Comparison of ENCODE assay signal across 8 mouse cellular contexts in genomic region chr11:115513271-115514237, GRCm38 (mm10). TPM values are rescaled to one million over a fixed set of nuclear protein-coding genes. Genes with fewer than 3 reads are reported as not detected.
DNase-seq lines count a peak whose midpoint lies in the region; ATAC-seq and TF ChIP-seq lines count a peak whose summit lies in the region.

No protein-coding gene starts in this region.

- TF ChIP-seq EP300 in heart, postnatal 0 days (IDR thresholded peaks at IDR 0.05; ENCODE audit: low read depth) = peak; percentile 6; the same call in 1 of the 2 replicates

- no peaks in the 10 kb centered on the region for H3K9me3 ChIP-seq in G1E (replicated peaks)
- H3K9me3 ChIP-seq in erythroblast, embryonic 14.5 days (ENCODE audit: control insufficient read depth, low read length) = no peaks in the 10 kb centered on the region
- H3K9me3 ChIP-seq in heart, postnatal 0 days (replicated peaks; ENCODE audit: control insufficient read depth, low read length) = no peaks in the 10 kb centered on the region

- TF ChIP-seq CTCF in G1E (IDR thresholded peaks at IDR 0.05; ENCODE audit: low read depth, low read length) = no peak
- no peak for TF ChIP-seq CTCF in bone marrow macrophage, adult 2 months (IDR thresholded peaks at IDR 0.05; ENCODE audit: low read depth, low read length)
- TF ChIP-seq CTCF in heart, postnatal 0 days (IDR thresholded peaks at IDR 0.05; ENCODE audit: low read depth) = no peak

- DNase-seq in G1E (ENCODE audit: low spot score) = peak; percentile 48
- peak; percentile 36 for DNase-seq in heart, postnatal 0 days (ENCODE audit: low spot score)
- DNase-seq in kidney, postnatal 14 days = peak; percentile 52
- peak; percentile 60 for DNase-seq in lung, postnatal 36 days
- peak; percentile 70 to 80 for DNase-seq in right cerebral cortex, postnatal 10 days (ENCODE audit: low spot score in 2 of 2)
- DNase-seq in frontal cortex, postnatal 36 days (ENCODE audit: low spot score in 2 of 2) = no peak

- H3K9ac ChIP-seq in heart, postnatal 0 days (replicated peaks; ENCODE audit: low read depth, low read length) = peak overlapping the region; percentile 93

- H3K27me3 ChIP-seq in G1E (ENCODE audit: insufficient read depth, low read length) = no peaks in the 10 kb centered on the region
- no peaks in the 10 kb centered on the region for H3K27me3 ChIP-seq in erythroblast, embryonic 14.5 days (ENCODE audit: control insufficient read depth)
- H3K27me3 ChIP-seq in heart, postnatal 0 days (ENCODE audit: control insufficient read depth, insufficient read depth, low read length) = no peaks in the 10 kb centered on the region

- peaks cover 28% of the 10 kb centered on the region for H3K36me3 ChIP-seq in G1E (replicated peaks)
- H3K36me3 ChIP-seq in erythroblast, embryonic 14.5 days (ENCODE audit: control insufficient read depth) = peaks cover 15% of the 10 kb centered on the region
- H3K36me3 ChIP-seq in heart, postnatal 0 days (replicated peaks; ENCODE audit: control insufficient read depth, insufficient read depth, low read length) = no peaks in the 10 kb centered on the region

- H3K4me3 ChIP-seq in G1E (ENCODE audit: low read depth, low read length) = peak overlapping the region; percentile 96
- H3K4me3 ChIP-seq in bone marrow macrophage, adult 2 months (ENCODE audit: insufficient read depth, low read length) = peak overlapping the region; percentile 99
- H3K4me3 ChIP-seq in erythroblast, embryonic 14.5 days (replicated peaks) = peak overlapping the region; percentile 85
- H3K4me3 ChIP-seq in heart, postnatal 0 days (ENCODE audit: low read depth, low read length) = peak overlapping the region; percentile 90

- H3K4me2 ChIP-seq in heart, postnatal 0 days (ENCODE audit: low read depth, low read length) = peak overlapping the region; percentile 86

- no peak for TF ChIP-seq POLR2A in bone marrow macrophage, adult 2 months (IDR thresholded peaks at IDR 0.05; ENCODE audit: borderline replicate concordance, low read depth, low read length)

- H3K4me1 ChIP-seq in G1E (ENCODE audit: insufficient read depth, low read depth, low read length) = peaks cover 48% of the 10 kb centered on the region
- peaks cover 34% of the 10 kb centered on the region for H3K4me1 ChIP-seq in bone marrow macrophage, adult 2 months (ENCODE audit: control insufficient read depth, insufficient read depth, low read length)
- H3K4me1 ChIP-seq in erythroblast, embryonic 14.5 days (ENCODE audit: control insufficient read depth) = peaks cover 62% of the 10 kb centered on the region
- H3K4me1 ChIP-seq in heart, postnatal 0 days (ENCODE audit: control insufficient read depth, insufficient read depth) = peaks cover 24% of the 10 kb centered on the region

- under 1% methylated on average over 56 of the region's 57 CpGs for WGBS in heart, postnatal 0 days

- 0 out of 2 replicates have a peak, but pooled peaks have one; percentile 0 for ATAC-seq in G1E (ENCODE audit: extremely low read depth, insufficient number of reproducible peaks, low FRiP score, poor library complexity, severe bottlenecking)
- ATAC-seq in heart, postnatal 0 days (ENCODE audit: insufficient read depth, low read depth) = peak; percentile 44

- peak overlapping the region; percentile 76 for H3K27ac ChIP-seq in bone marrow macrophage, adult 2 months (ENCODE audit: insufficient read depth, low read depth, low read length)
- peak overlapping the region; percentile 88 for H3K27ac ChIP-seq in heart, postnatal 0 days (ENCODE audit: low read depth)

RNA-seq across cellular contexts. Expression of gene Jpt1, which starts 0.6 kb away (rescaled TPM):
- total RNA-seq in G1E (2014; fragmentation: Nextera tagmentation) (172 and 222 TPM in 2 replicates), G1E (2017) (186 and 196 TPM in 2 replicates)
- polyA plus RNA-seq in G1E (2012) = 202 and 218 TPM in 2 replicates
- polyA plus RNA-seq in bone marrow macrophage, adult 2 months (2012; ENCODE audit: insufficient read depth, insufficient read length, missing spikeins) = 166 and 168 TPM in 2 replicates
- polyA plus RNA-seq in erythroblast, embryonic 14.5 days (2012) = 82.3 and 86.6 TPM in 2 replicates
- total RNA-seq in heart, postnatal 0 days (2014; rRNA removed; ENCODE audit: low replicate concordance) = 433 and 473 TPM in 2 replicates
- 496 and 503 TPM in 2 replicates for polyA plus RNA-seq in heart, postnatal 0 days (2015; fragmentation: Nextera tagmentation; extraction: Ambion mirVana)

RNA-seq across cellular contexts. Expression of gene Nt5c, which starts 21.9 kb away (rescaled TPM):
- total RNA-seq in G1E (2014; fragmentation: Nextera tagmentation) (43.7 and 47.1 TPM in 2 replicates), G1E (2017) (145 and 161 TPM in 2 replicates)
- 67.4 and 118 TPM in 2 replicates for polyA plus RNA-seq in G1E (2012)
- polyA plus RNA-seq in bone marrow macrophage, adult 2 months (2012; ENCODE audit: insufficient read depth, insufficient read length, missing spikeins) = 66.3 and 79.3 TPM in 2 replicates
- 4.8 and 6.4 TPM in 2 replicates for polyA plus RNA-seq in erythroblast, embryonic 14.5 days (2012)
- 24.5 and 28.0 TPM in 2 replicates for total RNA-seq in heart, postnatal 0 days (2014; rRNA removed; ENCODE audit: low replicate concordance)
- 49.8 and 53.7 TPM in 2 replicates for polyA plus RNA-seq in heart, postnatal 0 days (2015; fragmentation: Nextera tagmentation; extraction: Ambion mirVana)

RNA-seq across cellular contexts. Expression of gene Sumo2, which starts 22.5 kb away (rescaled TPM):
- total RNA-seq in G1E (2014; fragmentation: Nextera tagmentation) (491 and 596 TPM in 2 replicates), G1E (2017) (642 and 699 TPM in 2 replicates)
- 393 and 421 TPM in 2 replicates for polyA plus RNA-seq in G1E (2012)
- 303 and 332 TPM in 2 replicates for polyA plus RNA-seq in bone marrow macrophage, adult 2 months (2012; ENCODE audit: insufficient read depth, insufficient read length, missing spikeins)
- polyA plus RNA-seq in erythroblast, embryonic 14.5 days (2012) = 31.3 and 32.9 TPM in 2 replicates
- total RNA-seq in heart, postnatal 0 days (2014; rRNA removed; ENCODE audit: low replicate concordance) = 320 and 327 TPM in 2 replicates
- polyA plus RNA-seq in heart, postnatal 0 days (2015; fragmentation: Nextera tagmentation; extraction: Ambion mirVana) = 549 and 562 TPM in 2 replicates

RNA-seq across cellular contexts. Expression of gene Armc7, which starts 38.1 kb away (rescaled TPM):
- 6.0 and 8.4 TPM in 2 replicates for total RNA-seq in G1E (2014; fragmentation: Nextera tagmentation)
- 5.9 and 7.8 TPM in 2 replicates for total RNA-seq in G1E (2017)
- polyA plus RNA-seq in G1E (2012) = 24.4 and 29.0 TPM in 2 replicates
- polyA plus RNA-seq in bone marrow macrophage, adult 2 months (2012; ENCODE audit: insufficient read depth, insufficient read length, missing spikeins) = 31.1 and 35.2 TPM in 2 replicates
- polyA plus RNA-seq in erythroblast, embryonic 14.5 days (2012) = 0.73 and 0.87 TPM in 2 replicates
- total RNA-seq in heart, postnatal 0 days (2014; rRNA removed; ENCODE audit: low replicate concordance) = 1.8 and 8.7 TPM in 2 replicates
- 3.3 TPM in 2 replicates for polyA plus RNA-seq in heart, postnatal 0 days (2015; fragmentation: Nextera tagmentation; extraction: Ambion mirVana)

RNA-seq across cellular contexts. Expression of gene Nup85, which starts 50.7 kb away (rescaled TPM):
- total RNA-seq in G1E (2014; fragmentation: Nextera tagmentation) (78.5 and 87.7 TPM in 2 replicates), G1E (2017) (166 and 172 TPM in 2 replicates)
- 28.2 and 57.5 TPM in 2 replicates for polyA plus RNA-seq in G1E (2012)
- polyA plus RNA-seq in bone marrow macrophage, adult 2 months (2012; ENCODE audit: insufficient read depth, insufficient read length, missing spikeins) = 32.3 and 34.6 TPM in 2 replicates
- 2.8 and 4.0 TPM in 2 replicates for polyA plus RNA-seq in erythroblast, embryonic 14.5 days (2012)
- total RNA-seq in heart, postnatal 0 days (2014; rRNA removed; ENCODE audit: low replicate concordance) = 32.3 and 102 TPM in 2 replicates
- 33.9 and 40.8 TPM in 2 replicates for polyA plus RNA-seq in heart, postnatal 0 days (2015; fragmentation: Nextera tagmentation; extraction: Ambion mirVana)

Comparison
In these comparisons a context has a peak if more than half of its experiments do, and no peak if none do; other contexts are left out.
1. DNase-seq: peak in G1E (single experiment), heart, postnatal 0 days (single experiment), kidney, postnatal 14 days (single experiment), lung, postnatal 36 days (single experiment) and right cerebral cortex, postnatal 10 days (2 of 2); none in frontal cortex, postnatal 36 days (0 of 2).
2. Peak in every context shown above with its lines, with median percentiles within 50 percentile points of each other: H3K4me3 ChIP-seq.